Mouse (Mus musculus) midbrain, postnatal 0 days (tissue): ENCODE measurements around the gene Sart1. TPM values are rescaled to one million over a fixed set of nuclear protein-coding genes. Genes with fewer than 3 reads are reported as not detected.
"Not testable (repeated sequence)": the region's sequence is repeated elsewhere in the genome, so short reads cannot be mapped to it uniquely, and the experiment has no call there.

Experiments
- ATAC-seq: fragments of 200-750 bp; cut with Nextera tagmentation; 2 replicates; pipeline ENCODE4 v1.8.0; 2017; ENCODE audit warnings: moderate number of reproducible peaks, mild to moderate bottlenecking, moderate TSS enrichment, moderate library complexity; ENCODE audit not compliant: low FRiP score
- DNase-seq: peaks from one replicate; pipeline ENCODE4 v3.0.0-alpha.2; 2015; ENCODE audit warnings: low spot score
- H3K27ac ChIP-seq: fragments of 300-500 bp; sonication (generic); 2 replicates; pipeline ENCODE4 v1.5.1; 2014; ENCODE audit warnings: low read depth, mild to moderate bottlenecking, low read length, mixed read lengths
- H3K27me3 ChIP-seq: fragments of 300-500 bp; sonication (generic); 2 replicates; pipeline ENCODE4 v1.6.1; 2014; ENCODE audit warnings: low read length, control low read depth, mixed read lengths; ENCODE audit not compliant: insufficient read depth
- H3K36me3 ChIP-seq: fragments of 300-500 bp; sonication (generic); 2 replicates; pipeline ENCODE4 v1.6.1; 2014; ENCODE audit warnings: low read length, control low read depth, mixed read lengths; ENCODE audit not compliant: insufficient read depth
- H3K4me1 ChIP-seq: fragments of 300-500 bp; sonication (generic); 2 replicates; pipeline ENCODE4 v1.6.1; 2014; ENCODE audit warnings: mild to moderate bottlenecking, control low read depth, antibody characterized with exemption, low read length, mixed read lengths; ENCODE audit not compliant: insufficient read depth
- H3K4me2 ChIP-seq: fragments of 300-500 bp; sonication (generic); 2 replicates; pipeline ENCODE4 v1.6.1; 2014; ENCODE audit warnings: low read depth, mild to moderate bottlenecking, low read length, mixed read lengths; ENCODE audit not compliant: poor library complexity, severe bottlenecking
- H3K4me3 ChIP-seq: fragments of 300-500 bp; sonication (generic); 2 replicates; pipeline ENCODE4 v1.5.1; 2014; ENCODE audit warnings: low read depth, mild to moderate bottlenecking, low read length, moderate library complexity
- H3K9ac ChIP-seq: fragments of 300-500 bp; sonication (generic); replicated peaks from 2 replicates; pipeline ENCODE4 v1.6.1; 2014; ENCODE audit warnings: mild to moderate bottlenecking, low read length, moderate library complexity, mixed read lengths; ENCODE audit not compliant: poor library complexity, severe bottlenecking
- H3K9me3 ChIP-seq: fragments of 300-500 bp; sonication (generic); 2 replicates; pipeline ENCODE4 v1.6.1; 2016; ENCODE audit warnings: low read length, control low read depth
- CTCF ChIP-seq: IDR thresholded peaks from 2 replicates; pipeline ENCODE4 v1.5.1; 2016; ENCODE audit warnings: antibody characterized with exemption, mild to moderate bottlenecking
- WGBS: fragments of 180-500 bp; shearing (Covaris S2); extraction: QIAGEN DNeasy Blood & Tissue Kit; methylation state at CpG from one replicate; pipeline ENCODE4 v1.1.7; 2014; 5-methylcytosine and 5-hydroxymethylcytosine counted together
- polyA plus RNA-seq: library from polyadenylated mRNA; unstranded; fragments of >200 nt; fragmentation: Nextera tagmentation; extraction: Ambion mirVana; gene quantifications from 2 replicates; pipeline ENCODE4 v1.2.1, GENCODE M21; 2015
- total RNA-seq: library from RNA; depleted of rRNA; stranded (reverse); fragments of >200 nt; gene quantifications from 2 replicates; pipeline ENCODE4 v1.2.3, GENCODE M21; 2014

Gene Sart1
- total and polyA plus RNA-seq, 2 experiments from 2014 or later: 28.9 to 51.0 TPM

DNA sequence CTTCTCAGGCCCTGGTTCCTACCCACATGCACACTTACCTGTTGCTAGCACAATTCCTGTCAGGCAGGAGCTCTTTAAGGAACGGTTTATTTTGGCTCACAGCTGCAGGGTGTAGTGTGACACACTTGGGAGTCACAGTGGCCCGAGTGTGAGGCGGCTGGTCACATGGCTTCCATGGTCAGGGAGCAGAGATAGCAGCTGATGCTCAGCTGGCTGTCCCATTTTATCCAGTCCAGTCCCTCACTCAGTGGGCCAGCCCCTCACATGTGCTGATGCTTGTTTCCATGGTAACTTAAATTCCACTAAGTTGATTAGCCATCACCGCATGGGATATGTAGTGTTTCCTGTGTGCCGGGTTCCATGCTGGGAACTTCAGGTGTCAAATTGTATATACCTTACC is 23.5 kb upstream of the Sart1 start:
- Histone ChIP-seq H3K4me3 (no peak overlapping the region), H3K9ac (no peak overlapping the region), H3K4me1 (peaks cover 4% of the 10 kb centered on the region; the same call in 1 of the 2 replicates), H3K27me3 (no peaks in the 10 kb centered on the region), H3K36me3 (no peaks in the 10 kb centered on the region), H3K9me3 (no peaks in the 10 kb centered on the region), H3K27ac (no peak overlapping the region), H3K4me2 (no peak overlapping the region)
- 65% methylated on average over 5 of the region's 5 CpGs for WGBS
- DNase-seq: no peak
- no peak for TF ChIP-seq CTCF
- no peak for ATAC-seq

DNA sequence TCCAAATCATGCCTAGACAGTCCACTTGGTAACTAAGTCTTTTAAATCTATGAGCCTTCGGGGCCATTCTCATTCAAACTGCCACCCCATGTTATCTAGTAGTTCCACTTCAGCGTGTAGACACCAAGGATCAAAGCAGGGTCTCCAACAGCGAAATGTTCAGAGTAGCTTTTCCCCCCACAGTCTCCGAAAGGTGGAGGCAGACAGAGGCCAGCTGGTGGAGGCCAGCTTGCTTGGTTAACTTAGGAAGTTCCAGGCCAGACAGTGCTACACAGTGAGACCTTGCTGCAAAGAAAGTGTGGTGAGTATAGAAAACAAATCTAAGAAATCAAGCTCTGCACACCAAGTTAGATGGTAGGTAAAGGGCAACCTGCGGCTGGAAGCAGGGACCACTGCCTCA is 22.1 kb upstream of the Sart1 start:
- WGBS: 87% methylated on average over 5 of the region's 5 CpGs
- TF ChIP-seq CTCF: no peak

DNA sequence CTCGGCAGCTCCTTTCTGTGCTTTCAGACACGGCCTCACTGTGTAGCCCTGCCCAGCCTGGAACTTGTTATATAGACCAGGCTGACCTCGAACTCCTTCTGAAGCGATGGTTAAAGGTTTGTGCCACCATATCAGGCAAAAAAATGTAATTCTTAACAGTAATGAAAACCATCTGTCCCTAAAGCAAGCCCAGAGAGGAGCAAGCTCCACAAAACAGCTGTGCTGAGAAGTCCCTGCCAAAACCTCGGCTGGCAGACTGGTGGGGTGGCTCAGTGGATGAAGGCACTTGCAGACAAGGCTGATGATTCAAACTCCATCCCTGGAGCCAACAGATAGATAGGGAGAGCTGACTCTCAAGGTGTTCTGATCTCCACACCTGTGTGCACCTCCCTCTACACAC is 20.6 kb upstream of the Sart1 start:
- no peaks in the 10 kb centered on the region for H3K27me3 ChIP-seq
- ATAC-seq (no peak), DNase-seq (no peak)
- WGBS: 80% methylated on average over 5 of the region's 5 CpGs
- H3K9ac ChIP-seq: no peak overlapping the region
- no peaks in the 10 kb centered on the region for H3K36me3 ChIP-seq
- no peak for TF ChIP-seq CTCF
- H3K4me2 ChIP-seq: no peak overlapping the region
- no peak overlapping the region for H3K27ac ChIP-seq
- peaks cover 4% of the 10 kb centered on the region; the same call in 1 of the 2 replicates for H3K4me1 ChIP-seq
- no peak overlapping the region for H3K4me3 ChIP-seq
- H3K9me3 ChIP-seq: no peaks in the 10 kb centered on the region

More for the DNA sequence above, 22.1 kb upstream of the Sart1 start:
- no peak overlapping the region for H3K27ac ChIP-seq
- H3K4me3 ChIP-seq: no peak overlapping the region
- no peaks in the 10 kb centered on the region for H3K9me3 ChIP-seq
- no peak overlapping the region for H3K9ac ChIP-seq
- H3K4me1 ChIP-seq: peaks cover 4% of the 10 kb centered on the region; the same call in 1 of the 2 replicates
- no peaks in the 10 kb centered on the region for H3K36me3 ChIP-seq
- no peaks in the 10 kb centered on the region for H3K27me3 ChIP-seq
- DNase-seq: no peak
- no peak overlapping the region for H3K4me2 ChIP-seq
- no peak for ATAC-seq

DNA sequence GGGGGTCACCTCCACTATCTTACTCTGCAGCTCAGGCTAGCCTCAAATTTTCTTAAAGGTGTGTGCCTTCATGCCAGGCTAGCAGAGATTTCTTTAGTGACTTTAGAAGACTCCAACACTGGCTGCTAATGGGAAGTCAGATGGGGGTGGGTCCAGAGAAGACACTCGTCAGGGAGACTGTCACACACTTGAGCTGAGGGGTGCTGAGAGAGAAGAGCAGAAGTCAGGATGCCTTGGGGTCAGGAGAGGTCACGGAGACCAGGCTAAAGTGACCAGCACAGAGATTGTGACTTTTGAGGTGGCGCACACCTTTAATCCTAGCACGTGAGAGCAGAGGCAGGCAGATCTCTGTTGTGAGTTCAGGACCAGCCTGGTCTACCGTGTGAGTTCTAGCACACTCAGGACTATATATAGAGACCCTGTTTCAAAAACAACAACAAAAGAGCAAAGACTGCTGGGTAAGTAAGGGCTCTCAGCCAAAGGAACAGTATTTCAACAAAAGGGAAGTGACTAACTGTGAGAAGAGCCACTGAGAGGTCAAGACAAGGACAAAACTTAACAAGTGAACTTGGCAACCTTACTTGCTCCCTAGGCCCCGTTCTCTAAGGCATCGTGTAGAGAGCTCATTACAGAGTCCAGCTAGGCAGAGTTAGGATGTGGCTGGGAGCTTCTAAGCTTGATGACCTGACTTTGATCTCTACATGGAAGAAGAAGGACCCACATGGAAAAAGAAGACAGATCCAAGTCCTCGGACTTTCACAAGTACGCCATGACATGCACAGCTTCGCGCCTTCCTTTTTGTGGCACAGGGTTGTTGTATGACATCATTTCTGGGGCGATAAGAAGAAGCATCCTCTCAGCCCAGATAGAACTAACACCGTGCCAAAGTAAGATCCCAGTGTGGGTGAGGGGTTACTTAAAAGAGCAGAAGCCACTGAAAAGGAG is 19.8 kb upstream of the Sart1 start:
- H3K9me3 ChIP-seq: no peaks in the 10 kb centered on the region
- peaks cover 4% of the 10 kb centered on the region; the same call in 1 of the 2 replicates for H3K4me1 ChIP-seq
- no peak overlapping the region for H3K9ac ChIP-seq
- no peak overlapping the region for H3K4me2 ChIP-seq
- no peak overlapping the region for H3K4me3 ChIP-seq
- DNase-seq: no peak
- no peak overlapping the region for H3K27ac ChIP-seq
- no peaks in the 10 kb centered on the region for H3K27me3 ChIP-seq
- 88% methylated on average over 13 of the region's 13 CpGs for WGBS
- TF ChIP-seq CTCF: no peak
- H3K36me3 ChIP-seq: no peaks in the 10 kb centered on the region
- no peak for ATAC-seq

DNA sequence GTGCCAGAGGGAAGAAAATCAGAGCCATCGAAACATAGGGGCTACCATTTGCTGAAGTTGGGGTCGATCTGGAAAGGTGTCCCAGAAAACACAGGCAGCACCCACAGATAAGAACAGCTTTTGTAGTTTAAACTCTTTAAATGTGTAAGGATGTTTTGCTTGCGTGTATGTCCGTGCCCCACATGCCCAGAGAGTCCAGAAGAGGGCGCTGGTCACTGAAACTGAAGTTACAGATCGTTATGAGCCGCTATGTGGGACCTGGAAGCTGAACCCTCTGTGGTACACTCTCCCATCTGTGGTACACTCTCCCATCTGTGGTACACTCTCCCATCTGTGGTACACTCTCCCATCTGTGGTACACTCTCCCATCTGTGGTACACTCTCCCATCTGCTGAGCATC is 18.6 kb upstream of the Sart1 start:
- Histone ChIP-seq H3K27me3 (no peaks in the 10 kb centered on the region), H3K4me2 (peak overlapping the region; percentile 63), H3K27ac (peak overlapping the region; percentile 83), H3K9me3 (no peaks in the 10 kb centered on the region), H3K36me3 (no peaks in the 10 kb centered on the region), H3K9ac (peak overlapping the region; percentile 71), H3K4me3 (peak overlapping the region; percentile 55), H3K4me1 (peaks cover 4% of the 10 kb centered on the region; the same call in 1 of the 2 replicates)
- peak; percentile 75; the same call in 1 of the 2 replicates for ATAC-seq
- WGBS: 11% methylated on average over 7 of the region's 7 CpGs
- peak; percentile 73 for TF ChIP-seq CTCF
- DNase-seq: peak; percentile 73

DNA sequence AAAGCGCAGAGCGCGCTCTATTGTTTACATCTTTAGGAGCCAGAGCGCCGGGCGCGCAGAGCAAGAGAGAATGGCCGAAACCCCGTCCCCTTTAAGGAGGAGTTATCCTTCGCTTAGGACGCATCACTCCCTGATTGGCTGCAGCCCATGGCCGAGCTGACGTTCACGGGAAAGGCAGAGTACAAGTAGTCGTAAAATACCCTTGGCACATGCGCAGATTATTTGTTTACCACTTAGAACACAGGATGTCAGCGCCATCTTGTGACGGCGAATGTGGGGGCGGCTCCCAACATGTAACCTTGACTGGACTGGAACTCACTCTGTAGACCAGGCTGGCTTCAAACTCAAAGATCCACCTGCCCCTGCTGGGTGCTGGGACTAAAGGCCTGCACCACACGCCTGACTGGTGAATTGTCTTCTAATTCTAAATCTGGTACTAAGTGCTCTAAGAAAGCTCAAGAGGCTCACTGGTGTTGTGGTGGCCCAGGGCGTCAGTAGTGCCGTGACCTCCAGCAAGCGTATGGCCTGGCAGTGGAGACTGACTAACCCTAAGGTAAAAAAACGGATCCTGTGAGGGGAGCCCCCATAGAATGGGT is 18.1 kb upstream of the Sart1 start:
- H3K36me3 ChIP-seq, H3K4me1 ChIP-seq, H3K27me3 ChIP-seq, H3K9me3 ChIP-seq: not testable (repeated sequence)
- DNase-seq (peak; percentile 45), ATAC-seq (peak; percentile 76)
- peak; percentile 24 for TF ChIP-seq CTCF
- H3K27ac ChIP-seq: peak overlapping the region; percentile 83
- 16% methylated on average over 20 of the region's 25 CpGs for WGBS
- peak overlapping the region; percentile 55 for H3K4me3 ChIP-seq
- H3K9ac ChIP-seq: peak overlapping the region; percentile 71
- peak overlapping the region; percentile 63 for H3K4me2 ChIP-seq
